Comparison of ENCODE assay signal across 13 mouse cellular contexts in the genomic region with DNA sequence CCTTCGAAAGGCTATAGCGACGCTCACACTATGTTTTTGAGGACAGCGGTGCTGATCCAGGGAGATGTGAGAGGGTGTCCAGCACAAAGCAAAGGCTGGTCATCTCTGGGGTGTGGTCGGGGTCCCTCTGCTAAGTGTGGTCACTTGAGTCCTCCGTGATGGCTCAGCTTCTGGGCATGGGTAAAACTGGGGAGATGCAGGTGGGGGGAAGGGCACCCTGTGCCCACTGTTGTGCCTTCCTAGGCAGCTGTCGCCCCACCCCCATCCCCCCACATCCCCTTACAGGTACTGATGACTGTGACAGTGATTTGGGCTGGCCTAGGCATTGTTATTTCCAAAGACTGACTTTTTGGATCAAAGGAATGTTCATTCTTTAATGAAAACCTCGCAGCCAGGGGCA. TPM values are rescaled to one million over a fixed set of nuclear protein-coding genes. Genes with fewer than 3 reads are reported as not detected.
"Had no signal": no experiment of that assay in that cellular context is flagged by ENCODE, and none has a peak within 500 bp of the region (broad histone marks: within the 10 kb centered on the region; RNA-seq: fewer than 3 reads in every experiment).

No protein-coding gene starts in this region.

- DNase-seq: left cerebral cortex, postnatal 4 days; liver; liver, embryonic 13.5 days; liver, postnatal 0 days; lung, adult 18-20 months; lung, adult 2 months; lung, embryonic 14.5 days; lung, postnatal 10 days; lung, postnatal 14 days; lung, postnatal 36 days; midbrain, embryonic 14.5 days had no signal

RNA-seq across cellular contexts. Expression of gene Ret, which starts 10.8 kb away (rescaled TPM):
- total RNA-seq: liver, adult 2 months; megakaryocyte-erythroid progenitor cell, adult 5-6 weeks had no signal
